Mouse (Mus musculus) limb, embryonic 14.5 days (tissue): ENCODE data around the gene Ppp4r3a. TPM values are rescaled to one million over a fixed set of nuclear protein-coding genes. Genes with fewer than 3 reads are reported as not detected.

Source experiments
- ATAC-seq: fragments of 200-750 bp; cut with Nextera tagmentation; 2 replicates; pipeline ENCODE4 v1.8.0; 2017; ENCODE audit warnings: low read depth, moderate number of reproducible peaks, moderate TSS enrichment; ENCODE audit not compliant: low FRiP score
- DNase-seq: peaks from one replicate; pipeline ENCODE4 v3.0.0-alpha.2; 2015; ENCODE audit warnings: low spot score
- H3K27ac ChIP-seq: fragments of 300-500 bp; sonication (generic); replicated peaks from 2 replicates; pipeline ENCODE4 v1.5.1; 2014; ENCODE audit warnings: low read depth, mild to moderate bottlenecking, low read length, moderate library complexity, mixed read lengths
- H3K27me3 ChIP-seq: fragments of 300-500 bp; sonication (generic); 2 replicates; pipeline ENCODE4 v1.6.1; 2014; ENCODE audit warnings: low read length, mixed read lengths; ENCODE audit not compliant: control insufficient read depth, insufficient read depth
- H3K36me3 ChIP-seq: fragments of 300-500 bp; sonication (generic); 2 replicates; pipeline ENCODE4 v1.6.1; 2014; ENCODE audit warnings: mild to moderate bottlenecking, low read length, moderate library complexity, mixed read lengths; ENCODE audit not compliant: control insufficient read depth, insufficient read depth
- H3K4me1 ChIP-seq: fragments of 300-500 bp; sonication (generic); 2 replicates; pipeline ENCODE4 v1.6.1; 2014; ENCODE audit warnings: antibody characterized with exemption, low read length, mixed read lengths; ENCODE audit not compliant: control insufficient read depth, insufficient read depth
- H3K4me2 ChIP-seq: fragments of 300-500 bp; sonication (generic); replicated peaks from 2 replicates; pipeline ENCODE4 v1.6.1; 2014; ENCODE audit warnings: low read depth, mild to moderate bottlenecking, low read length, moderate library complexity; ENCODE audit not compliant: severe bottlenecking
- H3K4me3 ChIP-seq: fragments of 300-500 bp; sonication (generic); replicated peaks from 2 replicates; pipeline ENCODE4 v1.5.1; 2014; ENCODE audit warnings: low read length
- H3K9ac ChIP-seq: fragments of 300-500 bp; sonication (generic); 2 replicates; pipeline ENCODE4 v1.6.1; 2014; ENCODE audit warnings: mild to moderate bottlenecking, low read depth, low read length, moderate library complexity; ENCODE audit not compliant: severe bottlenecking
- H3K9me3 ChIP-seq: fragments of 300-500 bp; sonication (generic); 2 replicates; pipeline ENCODE4 v1.6.1; 2016; ENCODE audit warnings: low read length; ENCODE audit not compliant: control insufficient read depth
- POLR2A ChIP-seq: fragments of 200-500 bp; IDR thresholded peaks from 2 replicates; pipeline ENCODE4 v1.8.0; 2012; ENCODE audit warnings: inconsistent platforms, mild to moderate bottlenecking, moderate library complexity, borderline replicate concordance; ENCODE audit not compliant: insufficient read depth, insufficient read length; ENCODE audit errors: extremely low read depth
- WGBS: fragments of 180-500 bp; shearing (Covaris S2); extraction: QIAGEN DNeasy Blood & Tissue Kit; methylation state at CpG from one replicate; pipeline ENCODE4 v1.1.7; 2014; 5-methylcytosine and 5-hydroxymethylcytosine counted together
- polyA plus RNA-seq, 2 experiments: library from polyadenylated mRNA; depleted of rRNA in 1 of 2; stranded (reverse) in 1 of 2; unstranded in 1 of 2; fragments of >200 nt; fragmentation: Nextera tagmentation in 1 of 2; extraction: Ambion mirVana in 1 of 2; gene quantifications; 2 replicates each; pipeline versions ENCODE4 v1.2.1 to v1.2.3; 2012 to 2014

Gene Ppp4r3a
- polyA plus RNA-seq, 2 experiments: 40.3 to 44.9 TPM

- WGBS: 40% methylated on average over 16 of the region's 16 CpGs
- TF ChIP-seq POLR2A: no peak
- Histone ChIP-seq H3K36me3 (no peaks in the 10 kb centered on the region), H3K4me1 (peaks cover 24% of the 10 kb centered on the region), H3K9me3 (no peaks in the 10 kb centered on the region), H3K4me2 (no peak overlapping the region), H3K9ac (no peak overlapping the region), H3K27ac (no peak overlapping the region), H3K4me3 (no peak overlapping the region), H3K27me3 (no peaks in the 10 kb centered on the region)
- ATAC-seq (peak; percentile 81), DNase-seq (peak; percentile 35)
Observed at GRCm38 (mm10) chr12:100995607-100996377, 87.7 kb downstream of the Ppp4r3a start.

GRCm38 (mm10) chr12:100994140-100995015 lies 89.1 kb downstream of the Ppp4r3a start:
- ATAC-seq (no peak), DNase-seq (no peak)
- no peak overlapping the region for H3K4me2 ChIP-seq
- no peaks in the 10 kb centered on the region for H3K36me3 ChIP-seq
- no peaks in the 10 kb centered on the region for H3K27me3 ChIP-seq
- 82% methylated on average over 3 of the region's 3 CpGs for WGBS
- no peak overlapping the region for H3K9ac ChIP-seq
- peaks cover 34% of the 10 kb centered on the region for H3K4me1 ChIP-seq
- no peak for TF ChIP-seq POLR2A
- H3K4me3 ChIP-seq: no peak overlapping the region
- no peak overlapping the region for H3K27ac ChIP-seq
- H3K9me3 ChIP-seq: no peaks in the 10 kb centered on the region

- Histone ChIP-seq H3K4me2 (no peak overlapping the region), H3K9me3 (no peaks in the 10 kb centered on the region), H3K27ac (no peak overlapping the region), H3K36me3 (no peaks in the 10 kb centered on the region), H3K9ac (no peak overlapping the region), H3K27me3 (no peaks in the 10 kb centered on the region), H3K4me3 (no peak overlapping the region), H3K4me1 (peaks cover 27% of the 10 kb centered on the region)
- 52% methylated on average over 3 of the region's 3 CpGs for WGBS
- DNase-seq (no peak), ATAC-seq (no peak)
- TF ChIP-seq POLR2A: no peak
Observed at GRCm38 (mm10) chr12:100993146-100993545, 90.4 kb downstream of the Ppp4r3a start.

- no peaks in the 10 kb centered on the region for H3K36me3 ChIP-seq
- H3K9ac ChIP-seq: no peak overlapping the region
- H3K4me3 ChIP-seq: no peak overlapping the region
- no peak for TF ChIP-seq POLR2A
- 70% methylated on average over 7 of the region's 7 CpGs for WGBS
- H3K27me3 ChIP-seq: no peaks in the 10 kb centered on the region
- H3K27ac ChIP-seq: no peak overlapping the region
- DNase-seq (no peak), ATAC-seq (no peak)
- H3K9me3 ChIP-seq: no peaks in the 10 kb centered on the region
- H3K4me2 ChIP-seq: no peak overlapping the region
- peaks cover 22% of the 10 kb centered on the region for H3K4me1 ChIP-seq
Observed at GRCm38 (mm10) chr12:100992505-100992904, 91.0 kb downstream of the Ppp4r3a start.

- peaks cover 26% of the 10 kb centered on the region for H3K4me1 ChIP-seq
- H3K9ac ChIP-seq: no peak overlapping the region
- H3K27me3 ChIP-seq: no peaks in the 10 kb centered on the region
- DNase-seq (no peak), ATAC-seq (no peak)
- H3K4me3 ChIP-seq: no peak overlapping the region
- no peaks in the 10 kb centered on the region for H3K36me3 ChIP-seq
- 54% methylated on average over 3 of the region's 3 CpGs for WGBS
- no peak overlapping the region for H3K4me2 ChIP-seq
- no peaks in the 10 kb centered on the region for H3K9me3 ChIP-seq
- H3K27ac ChIP-seq: no peak overlapping the region
- TF ChIP-seq POLR2A: no peak
Observed at GRCm38 (mm10) chr12:100991119-100991518, 92.4 kb downstream of the Ppp4r3a start.
